Mouse (Mus musculus): ENCODE measurements around the gene Epha3. TPM values are rescaled to one million over a fixed set of nuclear protein-coding genes. Genes with fewer than 3 reads are reported as not detected.

Epha3 gene
- polyA plus RNA-seq (2012; ENCODE audit: low replicate concordance): not detected in 2 replicates

GRCm38 (mm10) chr16:63863913-63864330, at the start of gene Epha3:
Epha3 (minus strand) TSS chr16:63864175.

All from leukemia stem cell, adult 10-12 weeks (primary cell).